ENCODE assay signal across 21 mouse cellular contexts in genomic region chr16:94451545-94452488, GRCm38 (mm10).
DNase-seq lines count a peak whose midpoint lies in the region; ATAC-seq and TF ChIP-seq lines count a peak whose summit lies in the region.
"Had no signal": no experiment of that assay in that cellular context is flagged by ENCODE, and none has a peak within 500 bp of the region (broad histone marks: within the 10 kb centered on the region; RNA-seq: fewer than 3 reads in every experiment).

No protein-coding gene starts in this region.

- no peak overlapping the region for H3K4me2 ChIP-seq in kidney, embryonic 16.5 days (replicated peaks; ENCODE audit: low read depth, low read length)
- H3K4me2 ChIP-seq in liver, postnatal 0 days (ENCODE audit: low read depth, low read length) = no peak overlapping the region
- no peak overlapping the region for H3K4me2 ChIP-seq in forebrain, embryonic 15.5 days (replicated peaks)
- H3K4me2 ChIP-seq: forebrain, embryonic 12.5 days; limb, embryonic 15.5 days; lung, embryonic 14.5 days; midbrain, embryonic 13.5 days; neural tube, embryonic 12.5 days had no signal

- H3K27ac ChIP-seq in kidney, embryonic 16.5 days (ENCODE audit: low read length) = peak overlapping the region; percentile 66
- H3K27ac ChIP-seq in liver, postnatal 0 days (ENCODE audit: low read depth) = 0 out of 2 replicates have a peak overlapping the region, but pooled peaks have one; percentile 8
- H3K27ac ChIP-seq in forebrain, embryonic 15.5 days (replicated peaks) = no peak overlapping the region
- H3K27ac ChIP-seq: embryonic facial prominence, embryonic 10.5 days; forebrain, embryonic 12.5 days; limb, embryonic 15.5 days; macrophage; midbrain, embryonic 13.5 days; neural tube, embryonic 12.5 days had no signal

- TF ChIP-seq CTCF in liver, postnatal 0 days (IDR thresholded peaks at IDR 0.05; ENCODE audit: low read depth) = no peak

- no peaks in the 10 kb centered on the region for H3K9me3 ChIP-seq in kidney, embryonic 16.5 days (ENCODE audit: low read length)
- no peaks in the 10 kb centered on the region for H3K9me3 ChIP-seq in liver, postnatal 0 days (ENCODE audit: low read length)
- no peaks in the 10 kb centered on the region for H3K9me3 ChIP-seq in forebrain, embryonic 15.5 days
- H3K9me3 ChIP-seq: embryonic facial prominence, embryonic 10.5 days; forebrain, embryonic 12.5 days; G1E; limb, embryonic 15.5 days; midbrain, embryonic 13.5 days; neural tube, embryonic 12.5 days had no signal

- H3K36me3 ChIP-seq in kidney, embryonic 16.5 days (ENCODE audit: insufficient read depth, low read length) = peaks cover 62% of the 10 kb centered on the region
- H3K36me3 ChIP-seq in liver, postnatal 0 days (replicated peaks; ENCODE audit: insufficient read depth, low read length) = peaks cover 35% of the 10 kb centered on the region
- H3K36me3 ChIP-seq in forebrain, embryonic 15.5 days = peaks cover 91% of the 10 kb centered on the region

- H3K4me1 ChIP-seq in kidney, embryonic 16.5 days (ENCODE audit: insufficient read depth, low read length) = peaks cover 18% of the 10 kb centered on the region
- H3K4me1 ChIP-seq in liver, postnatal 0 days (ENCODE audit: insufficient read depth) = peaks cover 11% of the 10 kb centered on the region
- no peaks in the 10 kb centered on the region for H3K4me1 ChIP-seq in forebrain, embryonic 15.5 days
- H3K4me1 ChIP-seq: embryonic facial prominence, embryonic 10.5 days; forebrain, embryonic 12.5 days; limb, embryonic 15.5 days; midbrain, embryonic 13.5 days; neural tube, embryonic 12.5 days had no signal

- no peaks in the 10 kb centered on the region for H3K27me3 ChIP-seq in kidney, embryonic 16.5 days (ENCODE audit: insufficient read depth, low read length)
- H3K27me3 ChIP-seq in liver, postnatal 0 days (ENCODE audit: insufficient read depth, low read length) = no peaks in the 10 kb centered on the region
- no peaks in the 10 kb centered on the region for H3K27me3 ChIP-seq in forebrain, embryonic 15.5 days
- H3K27me3 ChIP-seq: forebrain, embryonic 12.5 days; limb, embryonic 15.5 days; midbrain, embryonic 13.5 days; neural tube, embryonic 12.5 days had no signal

- peak; percentile 21 for DNase-seq in adrenal gland, postnatal 14 days
- no peak for DNase-seq in adrenal gland, adult 18-20 months (ENCODE audit: low spot score in 2 of 2)
- DNase-seq in kidney, adult 11 months = no peak
- no peak for DNase-seq in liver, postnatal 0 days
- no peak for DNase-seq in cerebellum, postnatal 10 days
- DNase-seq: cerebellum, adult 8-10 months; gastrocnemius, postnatal 36 days; lung, embryonic 14.5 days; right cerebral cortex, adult 18-20 months; thymus, adult 2 months had no signal

- ATAC-seq in kidney, embryonic 16.5 days (ENCODE audit: low FRiP score, low TSS enrichment) = no peak
- ATAC-seq in erythroblast, adult 5-6 weeks (replicated peaks; ENCODE audit: low FRiP score, poor library complexity, severe bottlenecking) = 0 out of 2 replicates have a peak, but pooled peaks have one; percentile 51
- 0 out of 2 replicates have a peak, but pooled peaks have one; percentile 2 for ATAC-seq in liver, postnatal 0 days
- no peak for ATAC-seq in forebrain, embryonic 15.5 days (replicated peaks)
- ATAC-seq: inflammation-experienced regulatory T-cells, adult 6 months; midbrain, embryonic 13.5 days had no signal

- H3K9ac ChIP-seq in kidney, embryonic 16.5 days (replicated peaks; ENCODE audit: low read length) = no peak overlapping the region
- H3K9ac ChIP-seq in liver, postnatal 0 days (replicated peaks) = no peak overlapping the region
- no peak overlapping the region for H3K9ac ChIP-seq in forebrain, embryonic 15.5 days (replicated peaks)
- H3K9ac ChIP-seq: forebrain, embryonic 12.5 days; limb, embryonic 15.5 days; lung, embryonic 14.5 days; midbrain, embryonic 13.5 days; neural tube, embryonic 12.5 days had no signal

- TF ChIP-seq EP300 in liver, postnatal 0 days (IDR thresholded peaks at IDR 0.05; ENCODE audit: low read depth) = no peak

- no peak overlapping the region for H3K4me3 ChIP-seq in kidney, embryonic 16.5 days (ENCODE audit: low read length)
- no peak overlapping the region for H3K4me3 ChIP-seq in liver, postnatal 0 days (ENCODE audit: low read depth, low read length)
- no peak overlapping the region for H3K4me3 ChIP-seq in forebrain, embryonic 15.5 days
- H3K4me3 ChIP-seq: embryonic facial prominence, embryonic 10.5 days; forebrain, embryonic 12.5 days; limb, embryonic 15.5 days; midbrain, embryonic 13.5 days; neural tube, embryonic 12.5 days had no signal

- WGBS in kidney, embryonic 16.5 days = 74% methylated on average over 11 of the region's 11 CpGs
- 74% methylated on average over 11 of the region's 11 CpGs for WGBS in liver, postnatal 0 days (ENCODE audit: insufficient replicate concordance)
- WGBS in forebrain, embryonic 15.5 days = 93% methylated on average over 11 of the region's 11 CpGs

Comparison
In these comparisons a context has a peak if more than half of its experiments do, and no peak if none do; other contexts are left out.
1. ATAC-seq: peak in erythroblast, adult 5-6 weeks (single experiment) and liver, postnatal 0 days (single experiment); none in kidney, embryonic 16.5 days (single experiment) and forebrain, embryonic 15.5 days (single experiment).